Mouse (Mus musculus) kidney, adult 2 months (tissue): ENCODE data around the gene Lamb1.

ENCODE experiments used
- CTCF ChIP-seq: fragments of 200-500 bp; conservative IDR thresholded peaks from 2 replicates; pipeline ENCODE4 v1.5.1; 2011; ENCODE audit warnings: low read depth, mild to moderate bottlenecking, control low read depth, low read length, moderate library complexity, mixed read lengths; ENCODE audit not compliant: insufficient read depth, insufficient read length
- POLR2A ChIP-seq: fragments of 200-500 bp; IDR thresholded peaks from one replicate; pipeline ENCODE4 v1.6.1; 2011; ENCODE audit warnings: low read depth, low read length, control low read depth

- TF ChIP-seq CTCF: no peak
- TF ChIP-seq POLR2A: no peak
Observed at GRCm38 (mm10) chr12:31367721-31368120, 102.7 kb downstream of the Lamb1 start.
